Mouse (Mus musculus) liver, embryonic 14.5 days (tissue): ENCODE measurements around the gene Stub1. TPM values are rescaled to one million over a fixed set of nuclear protein-coding genes. Genes with fewer than 3 reads are reported as not detected.
A peak's percentile ranks its signal among the peaks of the same experiment; 100 is the strongest.

Experiments
- ATAC-seq: fragments of 200-750 bp; cut with Nextera tagmentation; 2 replicates; pipeline ENCODE4 v1.8.0; 2017; ENCODE audit warnings: moderate number of reproducible peaks, mild to moderate bottlenecking, moderate library complexity; ENCODE audit not compliant: insufficient read depth
- DNase-seq, 3 experiments: peaks; one replicate each; pipeline ENCODE4 v3.0.0-alpha.2; 2012 to 2013; ENCODE audit warnings: low read depth in 3 of 3, low spot score in 3 of 3
- H3K27ac ChIP-seq: fragments of 300-500 bp; sonication (generic); 2 replicates; pipeline ENCODE4 v1.5.1; 2014; ENCODE audit warnings: moderate library complexity, mild to moderate bottlenecking, control low read depth, inconsistent platforms
- H3K27me3 ChIP-seq: fragments of 300-500 bp; sonication (generic); 2 replicates; pipeline ENCODE4 v1.6.1; 2014; ENCODE audit warnings: mild to moderate bottlenecking, low read length, moderate library complexity; ENCODE audit not compliant: control insufficient read depth, insufficient read depth
- H3K36me3 ChIP-seq: fragments of 300-500 bp; sonication (generic); replicated peaks from 2 replicates; pipeline ENCODE4 v1.6.1; 2014; ENCODE audit warnings: low read depth; ENCODE audit not compliant: control insufficient read depth, insufficient read depth
- H3K4me1 ChIP-seq, 2 experiments: fragments of 200-500 bp in 1 of 2; fragments of 300-500 bp in 1 of 2; sonication (generic) in 1 of 2; replicated peaks; 2 replicates each; pipeline ENCODE4 v1.6.1; 2012 to 2014; ENCODE audit warnings: antibody characterized with exemption in 1 of 2, inconsistent platforms in 1 of 2, low read length in 1 of 2; ENCODE audit not compliant: control insufficient read depth in 2 of 2, insufficient read depth in 2 of 2
- H3K4me2 ChIP-seq: fragments of 300-500 bp; sonication (generic); 2 replicates; pipeline ENCODE4 v1.6.1; 2014; ENCODE audit warnings: low read depth, mild to moderate bottlenecking, control low read depth, moderate library complexity
- H3K4me3 ChIP-seq, 2 experiments: fragments of 200-500 bp in 1 of 2; fragments of 300-500 bp in 1 of 2; sonication (generic) in 1 of 2; 2 replicates each; pipeline ENCODE4 v1.5.1; 2012 to 2014; ENCODE audit warnings: low read depth in 2 of 2, low read length in 2 of 2, mild to moderate bottlenecking in 2 of 2, control low read depth in 1 of 2, inconsistent platforms in 1 of 2, moderate library complexity in 1 of 2; ENCODE audit not compliant: insufficient read depth in 1 of 2
- H3K9ac ChIP-seq: fragments of 300-500 bp; sonication (generic); replicated peaks from 2 replicates; pipeline ENCODE4 v1.6.1; 2014; ENCODE audit warnings: mild to moderate bottlenecking, control low read depth, moderate library complexity
- H3K9me3 ChIP-seq: fragments of 300-500 bp; sonication (generic); 2 replicates; pipeline ENCODE4 v1.6.1; 2016; ENCODE audit warnings: low read length, mixed read lengths; ENCODE audit not compliant: control insufficient read depth
- CTCF ChIP-seq: IDR thresholded peaks from 2 replicates; pipeline ENCODE4 v1.5.1; 2016; ENCODE audit warnings: antibody characterized with exemption, low read depth, control low read depth
- EP300 ChIP-seq: IDR thresholded peaks from 2 replicates; pipeline ENCODE4 v1.6.1; 2016; ENCODE audit warnings: antibody characterized with exemption, low read depth
- whole genome bisulfite sequencing: fragments of 180-500 bp; shearing (Covaris S2); extraction: QIAGEN DNeasy Blood & Tissue Kit; methylation state at CpG from one replicate; pipeline ENCODE4 v1.1.7; 2014; ENCODE audit not compliant: insufficient replicate concordance; 5-methylcytosine and 5-hydroxymethylcytosine counted together
- polyA plus RNA-seq, 2 experiments: library from polyadenylated mRNA; depleted of rRNA in 1 of 2; stranded (reverse) in 1 of 2; unstranded in 1 of 2; fragments of >200 nt; fragmentation: Nextera tagmentation in 1 of 2; extraction: Ambion mirVana in 1 of 2; gene quantifications; 2 replicates each; pipeline versions ENCODE4 v1.2.1 to v1.2.3; 2012 to 2014

The Stub1 gene
- polyA plus RNA-seq, 2 experiments = 85.1 to 96.7 TPM

DNA sequence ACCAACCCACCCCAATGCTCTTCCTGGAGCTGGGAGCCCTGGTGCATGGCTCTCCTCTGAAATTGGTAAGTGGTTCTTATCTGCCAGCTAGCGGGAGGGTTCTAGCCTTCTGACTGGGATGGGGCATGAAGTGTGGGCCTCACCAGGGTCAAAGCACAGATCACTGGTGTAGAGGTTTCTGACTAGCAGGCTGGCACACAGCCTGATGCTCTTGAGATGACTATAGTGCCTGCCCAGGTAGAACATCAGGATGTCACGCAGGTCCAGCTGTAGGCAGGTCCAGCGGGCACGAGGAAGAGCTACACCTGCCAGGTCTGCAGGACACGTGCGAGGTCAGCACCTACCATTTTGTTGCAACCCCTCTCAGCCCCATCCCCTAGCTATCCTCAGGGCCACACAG lies 27.0 kb upstream of the Stub1 start:
- TF ChIP-seq EP300 = no peak
- no peak for TF ChIP-seq CTCF
- Histone ChIP-seq H3K27me3 (no peaks in the 10 kb centered on the region), H3K4me2 (peak overlapping the region; percentile 91), H3K9me3 (no peaks in the 10 kb centered on the region), H3K27ac (no peak overlapping the region), H3K4me1 (peaks cover 16 to 17% of the 10 kb centered on the region in 2 experiments), H3K4me3 (peak overlapping the region; percentile 78 to 85; a peak in 3 of 4 replicates), H3K9ac (peak overlapping the region; percentile 86), H3K36me3 (no peaks in the 10 kb centered on the region; the same call in 1 of the 2 replicates)
- ATAC-seq = no peak
- DNase-seq = no peak
- 85% methylated on average over 6 of the region's 6 CpGs for WGBS

DNA sequence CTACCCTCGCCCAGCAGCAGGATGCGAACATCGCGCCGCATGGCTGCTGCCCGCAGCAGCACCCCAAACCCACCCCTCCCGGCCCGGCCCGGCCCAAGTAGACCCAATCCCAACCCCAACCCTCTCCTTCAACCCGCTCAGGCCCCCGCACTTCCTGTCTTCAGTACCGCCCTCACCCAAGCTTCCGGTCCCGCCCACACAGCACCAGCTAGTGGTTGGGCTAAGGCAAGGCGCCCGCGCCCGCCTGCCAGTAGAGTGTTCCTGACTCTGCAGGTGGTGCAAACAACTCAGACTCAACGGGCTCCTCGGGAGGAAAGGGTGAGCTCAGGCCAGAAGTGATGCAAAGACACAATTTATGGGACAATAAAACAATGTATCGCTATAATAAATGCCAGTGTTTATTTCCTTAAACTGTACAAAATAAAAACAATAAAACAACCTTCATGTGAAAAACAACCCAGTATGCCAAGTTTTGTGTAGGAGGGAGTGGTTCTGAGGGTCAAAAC lies 11.2 kb upstream of the Stub1 start, which contains the start of gene Rhot2:
TSS of gene Rhot2 (minus strand) at position 456 of the 506 bp plus-strand sequence.
- DNase-seq (peak; percentile 87 to 89 (median 89)), ATAC-seq (peak; percentile 93)
- Histone ChIP-seq H3K36me3 (peaks cover 28% of the 10 kb centered on the region), H3K4me1 (peaks cover 13 to 15% of the 10 kb centered on the region in 2 experiments), H3K4me2 (peak within 1 kb of the TSS; percentile 85), H3K27ac (peak within 1 kb of the TSS; percentile 43), H3K4me3 (peak within 1 kb of the TSS; percentile 70 to 75), H3K9me3 (no peaks in the 10 kb centered on the region), H3K27me3 (no peaks in the 10 kb centered on the region), H3K9ac (peak within 1 kb of the TSS; percentile 74)
- TF ChIP-seq CTCF = peak; percentile 89
- TF ChIP-seq EP300 = no peak
- under 1% methylated on average over 21 of the region's 21 CpGs for WGBS

DNA sequence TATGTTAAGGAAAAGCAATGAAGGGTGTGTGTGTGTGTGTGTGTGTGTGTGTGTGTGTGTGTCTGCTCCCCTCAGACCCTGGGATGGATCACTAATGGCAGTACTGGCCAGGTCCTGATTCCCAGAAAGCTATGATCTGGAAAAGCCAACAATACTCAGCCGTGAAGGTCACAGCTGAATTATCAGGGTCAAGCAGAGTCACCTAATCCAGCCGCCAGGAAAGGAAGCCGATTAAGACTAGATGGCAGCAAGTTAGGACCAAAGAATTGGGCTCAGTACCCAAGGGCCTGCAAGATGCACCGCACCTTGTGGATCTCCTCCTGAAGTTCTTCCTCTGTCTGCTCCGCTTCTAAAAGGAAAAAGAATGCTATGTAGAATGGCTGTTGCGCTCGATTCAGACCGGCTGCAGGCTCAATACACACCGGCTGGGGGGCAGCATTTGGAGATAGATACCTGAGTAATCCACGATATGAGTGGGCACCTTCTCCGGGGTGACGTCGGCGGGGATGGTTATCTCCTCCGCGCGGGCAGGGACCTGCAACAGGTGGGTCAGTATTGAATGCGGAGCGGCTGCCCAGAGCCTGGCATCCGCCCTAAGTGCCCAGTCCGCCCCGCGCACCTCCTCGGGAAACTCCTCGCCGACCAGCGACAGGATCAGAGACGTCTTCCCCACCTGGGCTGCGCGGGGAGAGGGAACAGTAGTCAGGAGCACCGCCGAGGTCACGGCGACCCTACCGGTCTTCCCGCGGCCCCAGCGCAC lies 10.6 kb upstream of the Stub1 start:
- Histone ChIP-seq H3K4me1 (peaks cover 13 to 15% of the 10 kb centered on the region in 2 experiments), H3K9ac (peak overlapping the region; percentile 74), H3K27me3 (no peaks in the 10 kb centered on the region), H3K36me3 (peaks cover 34% of the 10 kb centered on the region), H3K4me3 (peak overlapping the region; percentile 70 to 75), H3K9me3 (no peaks in the 10 kb centered on the region), H3K4me2 (peak overlapping the region; percentile 85), H3K27ac (peak overlapping the region; percentile 43)
- 2% methylated on average over 36 of the region's 38 CpGs for WGBS
- ATAC-seq = peak; percentile 63
- no peak for DNase-seq
- peak; percentile 13; the same call in 1 of the 2 replicates for TF ChIP-seq CTCF
- TF ChIP-seq EP300 = no peak

DNA sequence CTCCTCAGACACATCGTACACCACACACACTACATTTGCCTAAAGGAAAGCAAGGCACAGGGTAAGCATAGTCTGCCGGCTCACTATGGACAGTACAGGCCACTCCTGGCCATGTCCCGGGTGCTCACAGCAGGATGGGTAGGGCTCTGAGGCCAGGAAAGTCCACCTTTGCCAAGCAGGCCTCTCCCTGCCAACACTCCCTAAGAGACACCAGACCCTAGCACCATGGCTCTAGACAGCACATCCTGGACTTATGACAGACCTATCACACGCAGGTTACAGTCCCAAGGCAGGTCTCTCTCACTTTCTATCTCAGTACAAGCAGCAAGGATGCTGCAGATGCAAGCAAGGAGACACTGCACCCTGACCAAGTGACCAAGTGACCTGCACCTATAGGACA lies 9.9 kb upstream of the Stub1 start:
- whole genome bisulfite sequencing = 86% methylated on average over 4 of the region's 4 CpGs

DNA sequence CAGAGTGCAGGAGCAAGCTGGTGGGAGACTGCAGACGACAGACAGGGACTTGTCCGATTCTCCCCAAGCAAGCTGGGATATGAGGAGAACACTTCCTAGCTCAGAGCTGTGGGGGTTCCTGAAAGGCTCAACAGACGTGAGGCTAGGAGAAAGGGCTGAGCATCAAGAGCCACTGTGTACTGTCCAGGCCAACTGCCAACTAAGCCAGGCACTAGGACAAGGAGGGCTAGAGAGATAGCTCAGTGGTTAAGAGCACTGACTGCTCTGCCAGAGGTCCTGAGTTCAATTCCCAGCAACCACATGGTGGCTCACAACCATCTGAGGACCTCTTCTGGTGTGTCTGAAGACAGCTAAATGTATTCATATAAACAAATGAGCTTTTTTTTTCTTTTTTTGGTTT lies 9.3 kb upstream of the Stub1 start:
- Histone ChIP-seq H3K4me2 (no peak overlapping the region; the same call in 1 of the 2 replicates), H3K4me3 (no peak overlapping the region), H3K27ac (no peak overlapping the region), H3K9ac (no peak overlapping the region), H3K9me3 (no peaks in the 10 kb centered on the region), H3K4me1 (peaks cover 13 to 16% of the 10 kb centered on the region in 2 experiments), H3K36me3 (peaks cover 34% of the 10 kb centered on the region), H3K27me3 (no peaks in the 10 kb centered on the region)
- WGBS = 80% methylated on average over 3 of the region's 3 CpGs
- ATAC-seq (no peak), DNase-seq (no peak)
- TF ChIP-seq EP300 (no peak), CTCF (0 out of 2 replicates have a peak, but pooled peaks have one; percentile 1)

More for the DNA sequence above, 9.9 kb upstream of the Stub1 start:
- ATAC-seq = no peak
- Histone ChIP-seq H3K4me1 (peaks cover 13 to 15% of the 10 kb centered on the region in 2 experiments), H3K9me3 (no peaks in the 10 kb centered on the region), H3K27ac (peak overlapping the region; percentile 43), H3K36me3 (peaks cover 36% of the 10 kb centered on the region), H3K9ac (peak overlapping the region; percentile 74), H3K27me3 (no peaks in the 10 kb centered on the region), H3K4me3 (peak overlapping the region; percentile 70 to 75), H3K4me2 (peak overlapping the region; percentile 85)
- TF ChIP-seq CTCF (no peak), EP300 (no peak)
- DNase-seq = no peak
